Mouse (Mus musculus) colon, adult 2 months (tissue): Measurements from ENCODE around the gene Creb1. TPM values are rescaled to one million over a fixed set of nuclear protein-coding genes. Genes with fewer than 3 reads are reported as not detected.

Experiments used
- polyA plus RNA-seq: library from polyadenylated mRNA; depleted of rRNA; stranded (reverse); fragments of >200 nt; gene quantifications from 2 replicates; pipeline ENCODE4 v1.2.3, GENCODE M21; 2012; rRNA removed

The Creb1 gene
- polyA plus RNA-seq = 12.8 and 17.8 TPM in 2 replicates

DNA sequence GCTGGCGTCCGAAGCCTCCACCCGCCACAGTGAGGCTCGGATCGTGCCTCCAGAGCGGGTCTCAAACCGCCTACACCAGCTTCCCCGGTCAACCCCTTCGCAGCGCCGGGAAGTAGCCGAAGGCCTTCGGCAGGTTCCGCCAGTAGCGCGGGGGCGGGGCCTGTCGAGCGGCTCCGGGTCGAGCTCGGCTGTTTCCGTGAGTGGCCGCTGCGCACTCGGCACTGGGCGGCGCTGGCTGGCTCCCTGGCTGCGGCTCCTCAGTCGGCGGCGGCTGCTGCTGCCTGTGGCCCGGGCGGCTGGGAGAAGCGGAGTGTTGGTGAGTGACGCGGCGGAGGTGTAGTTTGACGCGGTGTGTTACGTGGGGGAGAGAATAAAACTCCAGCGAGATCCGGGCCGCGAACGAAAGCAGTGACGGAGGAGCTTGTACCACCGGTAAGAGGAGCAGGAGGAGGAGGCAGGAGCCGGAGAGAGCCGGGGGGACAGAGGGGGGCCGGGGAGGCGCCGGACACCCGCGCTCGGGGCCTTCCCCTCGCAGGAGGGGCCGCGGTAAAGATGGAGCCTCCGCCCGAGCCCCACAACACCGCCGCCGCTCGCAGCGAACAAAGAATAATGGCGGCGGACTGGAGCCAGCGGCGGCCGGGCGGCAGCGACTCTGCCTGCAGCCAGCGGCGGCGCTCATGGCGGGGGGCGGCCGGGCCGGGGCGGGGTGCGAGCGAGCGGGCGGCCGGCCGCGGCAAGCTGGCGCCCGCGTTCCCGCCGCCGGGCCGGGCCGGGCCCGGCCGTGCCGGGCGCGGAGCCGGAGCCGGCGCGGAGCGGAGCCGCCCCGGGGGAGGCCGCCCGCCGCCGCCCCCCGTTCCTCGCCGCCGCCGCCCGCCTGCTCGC lies at the start of gene Creb1:
Gene Creb1 (plus strand): TSS at position 57 of the 882 bp plus-strand sequence.

GRCm38 (mm10) chr1:64616881-64617714 lies 84.7 kb downstream of the Creb1 start, which contains the start of gene Mettl21a:
Mettl21a (minus strand) TSS chr1:64617242.

Other genes with a start within 250 kb of the Creb1 start
- gene Mettl21a, start 84.6 kb downstream of the Creb1 start, polyA plus RNA-seq = 9.0 and 12.1 TPM in 2 replicates
- 23.0 and 37.2 TPM in 2 replicates for gene Ccnyl1, start 157.8 kb downstream of the Creb1 start, polyA plus RNA-seq
- 127 and 141 TPM in 2 replicates for gene Fzd5, start 205.1 kb downstream of the Creb1 start, polyA plus RNA-seq